Mouse (Mus musculus) spleen, postnatal 10 days (tissue): ENCODE measurements around the gene Cgnl1.

Source experiments
- DNase-seq, 2 experiments: peaks; one replicate each; pipeline ENCODE4 v3.0.0; 2021 to 2022; ENCODE audit warnings: low spot score in 2 of 2

The Cgnl1 gene

DNA sequence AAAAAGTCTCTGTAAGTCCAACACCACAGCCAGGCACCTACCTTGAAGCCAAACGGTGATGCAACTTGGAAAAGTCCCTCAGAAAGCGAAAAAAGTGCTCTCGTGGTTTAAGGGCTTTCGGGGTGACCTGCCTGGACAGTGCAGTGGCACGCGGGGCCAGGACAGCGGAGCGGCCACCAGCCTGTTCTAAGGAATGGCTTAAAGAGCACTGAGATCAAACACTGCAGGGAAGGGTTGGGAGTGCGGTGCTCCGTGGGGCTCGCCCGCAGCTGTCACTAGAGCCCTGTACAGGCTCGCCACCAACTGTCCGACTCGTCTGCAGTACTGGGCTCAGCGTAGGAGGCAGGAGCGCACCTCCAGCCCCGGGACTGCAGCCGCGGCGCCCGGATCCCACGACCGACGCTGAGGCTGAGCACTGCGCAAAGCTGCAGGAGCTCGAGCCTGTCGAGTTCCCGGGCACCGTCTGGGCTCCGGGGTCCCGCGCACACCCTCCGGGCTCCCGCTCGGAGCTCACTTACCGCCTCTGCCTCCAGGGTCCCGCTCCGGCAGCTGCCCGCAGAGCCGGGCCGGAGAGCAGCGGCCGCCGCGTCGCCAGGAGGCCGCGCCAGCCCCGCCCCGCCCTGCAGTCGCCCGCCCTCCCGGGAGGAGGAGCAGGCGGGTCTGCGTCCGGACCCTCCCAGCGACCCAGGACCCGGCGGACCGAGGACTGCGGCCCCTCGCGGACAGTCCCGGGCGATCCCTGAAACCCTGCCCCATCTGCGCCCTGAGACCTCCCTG, at the start of gene Cgnl1:
Gene Cgnl1, minus strand, starts transcription at position 612 of the 777 bp plus-strand sequence.
- peak; percentile 10 to 20 for DNase-seq

DNA sequence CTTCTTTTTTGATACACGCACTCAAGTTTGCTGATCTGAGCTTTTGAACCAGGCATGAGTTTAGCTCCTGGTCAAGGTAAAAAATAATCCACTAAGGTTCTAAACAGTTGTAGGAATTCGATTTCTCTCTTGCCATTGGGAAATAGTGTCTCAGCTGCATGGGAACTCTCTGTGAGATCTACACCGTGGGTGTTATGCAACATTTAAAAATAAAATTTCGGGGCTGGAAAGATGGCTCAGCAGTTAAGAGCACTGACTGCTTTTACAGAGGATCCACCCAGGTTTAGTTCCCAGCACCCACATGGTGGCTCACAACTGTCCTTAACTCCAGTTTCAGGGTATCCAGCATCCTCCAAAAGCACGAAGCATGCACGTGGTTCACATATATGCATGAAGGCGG, 47.1 kb upstream of the Cgnl1 start:
- DNase-seq = no peak

DNA sequence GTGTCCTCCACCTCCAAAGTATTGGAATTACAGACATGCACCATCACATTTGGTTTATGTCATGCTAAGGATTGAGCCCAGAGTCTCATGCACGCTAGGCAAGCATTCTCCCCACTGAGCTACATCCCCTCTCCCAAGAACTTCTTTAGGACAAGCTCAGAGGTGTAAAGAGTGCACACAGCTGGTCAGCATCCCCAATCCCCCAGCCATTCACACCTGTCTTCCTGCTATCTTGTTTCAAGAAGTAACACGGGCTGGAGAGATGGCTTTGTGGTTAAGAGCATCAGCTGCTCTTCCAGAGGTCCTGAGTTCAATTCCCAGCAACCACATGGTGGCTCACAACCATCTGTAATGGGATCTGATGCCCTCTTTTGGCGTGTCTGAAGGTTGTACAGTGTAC, 44.7 kb upstream of the Cgnl1 start:
- no peak for DNase-seq

DNA sequence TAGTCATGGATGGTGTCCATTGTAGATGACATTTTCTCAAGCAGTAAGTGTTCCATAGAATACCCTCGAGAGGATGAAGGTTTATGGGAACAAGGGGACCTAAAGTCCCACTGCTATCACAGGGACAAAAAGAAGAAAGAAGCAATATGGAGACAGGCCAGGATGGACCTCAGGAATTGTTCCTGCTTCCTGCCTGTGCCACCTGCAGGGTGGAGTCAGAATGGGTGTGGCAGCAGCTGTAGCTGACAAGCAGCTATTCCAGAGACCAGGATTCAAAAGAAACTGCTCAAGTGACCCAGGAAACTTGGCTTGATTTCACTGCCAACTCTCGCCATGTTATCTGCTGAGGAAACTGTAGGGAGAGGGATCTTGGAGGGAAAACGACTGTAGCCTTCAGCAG, 42.2 kb upstream of the Cgnl1 start:
- no peak for DNase-seq

DNA sequence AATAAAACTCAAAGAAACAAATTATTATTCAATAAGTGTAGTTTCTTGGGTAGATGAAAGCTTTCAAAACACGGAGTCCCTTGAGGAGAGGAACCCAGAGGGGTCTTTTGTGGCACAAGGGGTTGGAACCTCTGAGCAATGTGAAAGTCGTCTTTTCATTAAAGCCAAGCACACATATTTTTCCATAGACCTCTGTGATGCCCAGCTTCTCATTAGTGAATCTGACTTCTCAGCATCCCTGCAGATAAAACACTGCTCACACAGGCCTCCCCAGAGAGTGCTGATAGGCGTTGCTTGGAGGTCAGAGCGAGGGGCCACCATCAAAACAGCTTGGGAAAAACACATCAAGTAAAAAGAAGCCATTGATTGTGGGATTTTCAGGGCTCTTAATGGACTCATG, 41.5 kb upstream of the Cgnl1 start:
- no peak for DNase-seq

DNA sequence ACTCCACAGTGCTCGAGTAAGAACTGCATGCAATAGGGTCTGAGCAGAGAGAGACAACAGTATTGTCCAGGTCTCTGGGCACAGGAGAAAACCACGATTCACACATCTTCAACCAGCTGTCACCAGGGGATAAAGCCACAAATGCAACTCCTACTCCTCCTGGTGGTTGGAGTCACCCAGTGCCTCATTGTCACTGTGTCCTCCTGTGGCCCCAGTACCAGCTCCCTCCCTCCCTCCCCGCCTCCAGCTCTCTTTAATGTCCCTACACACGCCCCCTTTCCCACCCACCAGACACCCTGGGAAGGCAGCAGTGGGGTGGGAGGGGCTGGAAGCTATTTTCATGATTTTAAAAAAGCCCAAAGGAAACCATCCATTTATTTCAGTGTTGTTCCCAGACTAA, 41.0 kb upstream of the Cgnl1 start:
- no peak for DNase-seq

DNA sequence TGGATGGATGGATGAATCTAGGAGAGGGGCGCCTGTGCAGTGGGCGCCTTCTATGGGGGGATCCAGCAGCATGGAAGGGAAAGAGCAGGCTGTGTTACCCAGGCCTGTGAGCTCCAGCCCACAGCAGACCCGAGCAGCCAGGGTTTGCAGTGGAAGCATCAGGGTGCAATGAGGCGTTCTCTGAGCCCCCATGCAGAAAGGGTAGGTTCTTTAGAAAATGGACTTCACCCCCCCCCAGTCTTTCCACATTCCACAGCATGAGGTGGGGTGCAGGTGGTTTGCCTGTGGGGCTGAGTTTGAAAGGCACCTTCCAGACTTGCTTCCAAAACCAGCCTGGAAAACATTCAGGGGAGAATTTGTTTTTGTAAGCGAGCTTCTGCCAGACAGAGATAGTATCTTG, 40.0 kb upstream of the Cgnl1 start:
- DNase-seq = no peak

DNA sequence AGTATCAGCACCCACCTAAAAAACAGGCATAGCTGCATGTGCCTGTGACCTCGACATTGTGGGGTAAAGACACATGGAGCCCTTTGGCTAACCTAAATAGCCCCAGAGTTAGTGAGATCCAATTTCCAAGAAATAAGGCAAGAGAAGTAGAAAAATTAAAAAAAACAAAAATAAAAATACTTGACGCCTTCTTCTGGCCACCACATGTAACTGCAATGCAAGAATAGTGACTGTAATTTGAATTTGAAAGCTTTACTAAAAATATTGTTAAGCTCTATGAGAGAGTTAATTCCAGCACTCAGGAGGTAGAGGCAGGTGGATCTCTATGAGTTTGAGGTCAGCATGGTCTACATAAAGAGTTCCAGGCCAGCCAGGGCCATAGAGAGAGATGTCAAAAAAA, 39.3 kb upstream of the Cgnl1 start:
- DNase-seq = no peak

DNA sequence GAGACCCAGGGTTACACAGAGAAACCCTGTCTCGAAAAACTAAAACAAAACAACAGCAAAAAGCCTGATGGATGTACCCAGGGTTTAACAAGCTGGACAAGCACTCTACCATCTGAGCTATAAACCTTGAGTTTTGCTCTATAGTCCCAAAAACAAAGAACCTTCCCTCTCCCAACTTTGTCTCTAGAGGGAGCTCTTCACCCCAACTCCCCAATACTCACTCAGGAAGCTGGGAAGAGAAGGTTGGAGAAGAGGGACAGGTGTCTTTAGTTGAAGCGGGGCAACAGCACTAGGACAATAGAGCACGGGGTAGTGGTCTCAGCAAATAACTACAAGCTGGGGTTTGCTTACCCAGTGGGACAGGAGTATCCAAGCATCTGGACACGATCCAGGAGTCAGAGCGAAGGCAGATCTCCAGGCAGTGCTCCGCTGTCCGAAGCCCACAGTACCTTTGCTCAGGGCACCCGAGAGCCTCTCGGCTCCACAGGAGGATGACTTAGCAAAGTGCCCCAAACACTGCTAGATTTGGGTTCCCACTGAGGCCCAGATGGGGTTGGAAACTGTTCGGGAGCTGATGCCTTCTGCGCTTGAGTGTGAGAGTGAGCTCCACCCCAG, 37.3 kb upstream of the Cgnl1 start:
- DNase-seq = no peak

DNA sequence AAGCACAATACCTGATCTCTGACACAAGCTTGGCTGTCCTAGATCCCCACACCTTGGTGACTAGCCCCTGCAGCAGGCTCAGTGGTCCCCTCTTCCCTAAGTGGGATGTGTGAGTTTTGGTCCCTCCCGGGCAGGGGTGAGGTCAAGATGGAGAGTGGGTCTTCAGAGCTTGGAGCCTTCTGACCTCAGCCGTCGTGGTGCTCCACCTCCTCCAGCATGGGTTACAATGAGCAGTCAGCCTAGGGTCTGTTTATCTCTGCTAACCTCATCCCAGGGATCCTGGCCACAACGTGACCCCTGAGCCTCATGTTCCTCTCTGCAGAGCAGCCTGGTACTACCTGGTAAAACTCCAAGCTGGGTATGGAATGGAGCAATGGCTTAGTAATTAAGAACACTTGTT, 36.4 kb upstream of the Cgnl1 start:
- DNase-seq = no peak

DNA sequence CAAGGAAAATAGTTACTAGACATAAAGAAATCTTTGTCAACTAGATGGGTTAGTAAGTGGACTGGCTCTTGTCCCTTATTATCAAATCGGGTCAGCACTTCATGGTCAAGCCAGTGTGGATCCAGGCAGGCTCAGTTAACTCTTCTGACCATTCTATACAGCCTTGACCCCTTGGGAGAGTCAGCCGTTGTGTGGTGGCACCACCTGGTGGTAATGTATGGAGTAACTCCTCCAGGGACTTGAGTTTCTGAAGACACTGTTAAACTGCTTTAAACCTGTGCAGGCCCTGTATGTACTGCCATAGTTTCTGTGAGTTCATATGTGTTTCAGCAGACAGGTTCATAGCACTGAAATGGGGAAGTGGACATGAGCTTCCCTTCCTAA, 35.0 kb upstream of the Cgnl1 start:
- DNase-seq = peak; percentile 41 to 77

DNA sequence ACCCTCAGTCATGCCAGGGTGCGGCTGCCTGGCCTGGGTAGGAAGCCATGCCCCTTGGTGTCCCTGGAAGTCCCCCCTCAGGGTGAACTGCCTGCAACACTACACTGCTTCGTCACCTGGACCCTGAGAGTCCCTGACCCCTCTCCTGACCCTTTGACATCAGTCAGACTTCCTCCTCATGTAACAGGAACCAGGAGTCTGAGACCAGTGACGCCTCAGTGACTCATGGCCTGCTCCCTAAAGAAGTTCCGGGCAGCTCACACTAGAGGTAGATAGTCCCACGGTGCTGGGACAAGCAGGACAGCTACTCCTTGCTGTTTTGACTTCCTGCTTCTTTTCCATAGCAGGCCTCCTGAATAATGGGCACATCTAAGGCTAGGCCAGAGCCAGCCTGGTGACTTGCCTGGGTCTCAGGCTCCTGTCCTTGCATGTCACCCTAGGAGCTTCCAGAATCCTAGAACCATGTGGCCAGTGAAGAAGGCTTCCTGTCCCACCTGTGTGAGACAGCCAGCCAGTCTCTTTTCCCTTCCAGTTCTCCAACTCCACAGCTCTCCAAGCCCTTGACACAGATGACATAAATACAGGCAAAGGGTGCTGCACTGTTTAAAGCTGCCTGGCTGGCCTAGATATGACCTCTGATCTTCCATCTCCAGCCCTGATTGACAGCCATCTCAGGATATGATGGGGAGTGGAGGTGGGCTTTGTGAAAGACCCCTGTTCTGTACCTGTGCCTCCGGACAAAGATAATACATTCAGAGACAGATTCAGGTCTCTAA, 34.4 kb upstream of the Cgnl1 start:
- no peak for DNase-seq

DNA sequence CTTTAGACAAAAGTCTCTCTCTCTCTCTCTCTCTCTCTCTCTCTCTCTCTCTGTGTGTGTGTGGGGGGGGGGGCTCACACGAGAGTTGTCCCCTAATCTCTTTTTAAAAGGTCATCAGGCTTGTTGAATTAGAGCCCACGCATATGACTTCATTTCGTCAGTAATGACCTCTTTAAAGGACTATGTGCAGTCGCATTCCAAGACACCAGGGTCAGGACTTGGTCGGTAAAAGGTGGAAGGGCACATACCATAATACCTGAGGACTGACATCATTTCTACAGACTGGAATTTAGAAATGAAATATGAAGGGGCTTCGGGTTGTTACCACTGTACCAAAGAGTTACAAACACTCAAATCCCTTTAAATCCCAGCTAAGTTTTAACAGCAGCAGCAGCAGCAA, 32.7 kb upstream of the Cgnl1 start:
- DNase-seq = no peak

DNA sequence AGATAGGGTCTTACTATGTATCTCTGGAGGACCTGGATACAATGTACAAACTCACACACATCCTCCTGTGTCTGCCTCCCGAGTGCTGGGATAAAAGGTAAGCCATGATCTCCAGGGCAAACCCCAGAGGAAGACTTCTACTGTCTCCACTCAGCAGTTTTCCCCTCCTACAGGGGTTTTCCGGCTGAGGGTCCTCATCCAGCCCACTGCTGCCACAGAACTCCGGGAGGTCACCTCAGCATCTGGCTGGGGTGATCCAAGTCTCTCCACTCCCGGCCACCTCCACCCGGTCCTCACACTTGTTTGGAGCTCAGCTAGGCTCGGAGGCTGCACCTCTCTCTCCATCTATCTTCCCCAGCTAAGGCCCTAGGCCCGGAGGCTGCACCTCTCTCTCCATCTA, 31.9 kb upstream of the Cgnl1 start:
- no peak for DNase-seq

DNA sequence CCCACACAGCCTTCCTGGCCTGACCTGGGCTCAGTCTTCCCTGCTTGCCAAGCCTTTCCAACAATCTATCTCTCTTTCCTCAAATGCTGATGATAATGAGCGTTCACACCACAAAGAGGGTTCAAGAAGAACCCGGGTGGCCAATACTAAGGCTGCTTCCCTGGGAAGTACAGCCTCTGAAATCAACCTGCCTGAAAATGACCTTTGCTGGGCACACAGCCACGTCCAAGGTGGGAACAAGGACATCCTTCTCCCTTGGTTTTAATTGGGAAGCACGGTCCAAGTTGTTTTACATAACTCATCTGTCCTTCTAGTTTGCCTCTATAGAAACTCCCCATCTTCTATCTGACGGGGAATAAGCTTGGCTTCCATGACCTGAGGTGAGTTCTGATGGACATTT, 28.2 kb upstream of the Cgnl1 start:
- no peak for DNase-seq

DNA sequence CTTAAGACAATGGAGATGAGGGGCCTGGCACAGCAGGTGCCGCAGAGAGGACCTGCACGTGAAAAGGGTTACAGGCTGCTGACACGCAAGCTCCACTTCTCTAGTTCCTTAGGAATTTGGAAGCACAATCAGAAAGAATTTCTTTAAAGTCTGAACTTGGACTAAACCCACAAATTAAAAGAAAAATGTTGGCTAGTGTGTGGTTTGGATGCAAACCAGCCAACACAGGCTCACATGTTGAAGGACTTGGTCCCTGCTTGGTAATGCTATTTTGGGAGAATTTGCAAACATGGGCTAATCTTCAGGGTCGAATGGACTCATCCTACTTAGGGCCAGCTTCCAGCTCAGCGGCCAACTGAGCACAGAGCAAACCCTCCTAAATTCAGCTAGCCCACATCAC, 26.8 kb upstream of the Cgnl1 start:
- no peak for DNase-seq

DNA sequence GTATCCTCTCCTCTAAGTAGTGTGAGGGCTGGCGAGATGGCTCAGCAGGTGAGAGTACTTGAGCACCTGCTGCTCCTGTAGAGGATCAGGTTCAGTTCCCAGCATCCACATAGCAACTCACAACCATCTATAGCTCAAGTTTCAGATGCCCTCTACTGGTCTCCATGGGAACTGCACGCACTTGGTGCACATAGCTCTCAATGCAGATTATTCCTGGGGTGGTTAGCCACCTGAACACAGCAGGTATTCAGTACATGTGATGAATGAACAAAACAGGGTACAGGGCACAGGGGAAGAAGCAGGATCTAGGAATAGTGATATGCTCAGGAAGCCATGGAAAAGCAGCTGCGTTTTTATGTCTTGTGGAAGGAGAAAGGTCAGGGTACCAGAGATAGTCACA, 6.0 kb upstream of the Cgnl1 start:
- DNase-seq = no peak

DNA sequence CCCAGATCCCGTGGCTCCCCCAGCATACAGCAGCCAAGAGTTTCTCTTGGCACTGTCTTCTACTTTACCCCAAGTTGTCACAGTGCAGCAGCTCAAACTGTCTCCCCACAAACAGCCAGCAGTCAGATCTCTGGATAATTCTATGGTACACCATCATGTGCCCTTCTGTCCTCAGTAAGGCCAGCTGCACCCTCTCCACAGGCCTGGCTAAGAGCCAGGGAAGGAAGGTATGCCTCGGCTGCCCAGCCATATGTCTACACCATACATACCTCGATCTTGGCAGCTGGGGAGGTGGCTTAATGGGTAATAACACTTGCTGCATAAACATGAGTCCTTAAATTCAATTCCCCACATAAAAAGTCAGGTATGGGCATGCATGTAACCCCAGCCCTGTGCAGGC, 4.9 kb upstream of the Cgnl1 start:
- DNase-seq = no peak

DNA sequence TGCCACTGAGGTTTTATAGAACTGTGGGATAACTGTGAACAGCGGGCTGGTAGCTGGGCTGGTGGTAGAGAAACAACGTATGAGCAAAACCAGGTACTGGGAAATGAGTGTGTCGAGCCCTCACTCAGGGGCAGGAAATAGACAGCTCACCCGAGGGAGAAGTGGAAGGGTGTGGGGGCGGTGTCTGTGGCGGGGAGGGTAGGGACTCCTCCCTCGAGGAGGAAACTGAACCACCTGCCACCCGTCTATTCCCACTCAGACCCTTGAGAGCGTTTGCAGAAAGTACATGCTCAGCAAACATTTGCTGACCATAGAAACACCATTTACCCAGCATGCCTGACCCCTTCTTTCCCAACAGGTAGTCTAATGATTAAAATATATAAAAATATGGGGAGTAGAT, 2.2 kb upstream of the Cgnl1 start:
- peak in 1 of 2 experiments; percentile 29 for DNase-seq

DNA sequence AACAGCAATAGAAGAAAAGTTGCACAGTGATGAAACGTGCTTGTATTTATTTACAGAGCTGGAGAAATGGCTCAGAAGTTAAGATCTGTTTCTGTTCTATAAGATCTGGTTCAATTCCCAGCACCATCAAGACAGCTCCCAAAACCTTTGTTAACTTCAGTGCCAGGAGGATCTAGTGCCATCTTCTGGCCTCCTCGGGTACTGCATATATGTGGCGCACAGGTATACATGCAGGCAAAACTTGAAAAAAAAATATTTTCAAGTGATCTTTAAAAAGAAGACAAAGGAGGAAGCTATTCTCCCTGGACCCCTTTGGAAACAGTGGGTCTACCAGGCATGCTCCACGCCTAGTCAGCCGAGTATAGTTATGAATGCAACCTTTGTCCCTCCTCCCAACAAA, 936 bp upstream of the Cgnl1 start:
- DNase-seq = peak; percentile 29 to 71

DNA sequence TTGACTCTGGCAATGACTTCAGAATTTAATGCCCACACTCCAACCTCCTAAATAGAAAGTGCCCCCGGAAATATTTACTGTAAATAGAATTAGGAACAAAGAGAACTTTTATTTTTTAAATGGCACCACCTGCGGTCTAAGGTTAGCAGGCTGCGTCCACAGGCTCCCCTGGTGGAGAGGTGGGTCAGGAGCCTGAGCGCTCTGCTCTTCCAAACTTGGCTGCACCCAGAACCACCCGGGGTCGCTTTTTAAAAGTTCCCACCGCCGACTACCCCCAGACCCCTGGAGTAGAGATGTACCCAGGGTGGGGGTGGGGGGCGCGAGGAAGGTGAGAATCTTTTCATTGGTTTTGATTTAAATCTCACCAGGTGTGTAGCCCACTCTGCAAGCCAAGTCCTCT, 918 bp downstream of the Cgnl1 start:
- no peak for DNase-seq

DNA sequence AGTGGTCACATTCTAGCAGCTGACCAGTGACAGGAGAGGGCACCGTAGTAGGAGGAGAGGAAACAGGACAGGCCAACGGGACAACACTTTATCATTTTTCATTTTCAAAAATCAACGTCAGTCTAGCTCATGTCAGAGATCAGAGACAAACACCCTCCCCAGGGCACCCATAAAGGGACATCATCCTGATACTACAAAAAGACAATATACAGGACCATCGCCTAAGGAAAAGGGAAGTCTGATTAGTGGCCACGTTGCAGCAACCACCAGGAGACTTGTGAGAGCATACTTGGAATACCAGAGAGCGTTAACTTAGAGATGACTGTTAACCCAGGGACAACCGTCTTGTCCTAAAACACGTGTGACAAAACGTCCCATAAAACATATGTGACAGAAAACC, 1.7 kb downstream of the Cgnl1 start:
- no peak for DNase-seq

DNA sequence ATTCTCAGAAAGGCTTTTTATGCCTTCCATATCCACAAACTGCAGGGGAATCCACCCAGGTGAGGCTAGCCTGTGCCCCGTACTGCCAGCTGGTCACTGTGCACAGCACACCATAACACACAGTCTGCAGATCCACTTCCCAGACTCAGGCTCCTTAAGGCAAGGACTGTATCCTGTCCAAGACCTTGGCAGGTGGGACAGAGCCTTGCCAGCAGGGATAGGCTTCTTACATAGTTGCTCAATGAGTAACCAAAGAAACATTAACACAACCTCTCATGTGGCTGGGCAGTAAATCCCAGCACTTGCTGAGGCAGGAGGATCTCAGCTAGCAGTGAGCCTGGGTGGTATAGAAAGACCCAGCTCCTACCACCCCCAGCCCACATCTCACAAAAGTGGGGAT, 3.3 kb downstream of the Cgnl1 start:
- no peak for DNase-seq
